Mouse (Mus musculus): ENCODE measurements around the gene Il22.
"Not testable (repeated sequence)": the region's sequence is repeated elsewhere in the genome, so short reads cannot be mapped to it uniquely, and the experiment has no call there.

- not testable (repeated sequence) for TF ChIP-seq EP300, CTCF (IDR thresholded peaks at IDR 0.05)
Measured at GRCm38 (mm10) chr10:118227629-118228028, 22.9 kb downstream of the Il22 start.
